Mouse (Mus musculus) spleen, adult 12 weeks (tissue): ENCODE data around the gene Mdm2.
"Not testable (repeated sequence)": the region's sequence is repeated elsewhere in the genome, so short reads cannot be mapped to it uniquely, and the experiment has no call there.

Experiments used
- DNase-seq: peaks from one replicate; pipeline ENCODE4 v3.0.0; 2022; ENCODE audit warnings: low spot score

Mdm2 gene

GRCm38 (mm10) chr10:117710604-117711141, at the start of gene Mdm2:
Gene Mdm2 (minus strand): TSS chr10:117710758.
- DNase-seq, result peak; percentile 96

- no peak for DNase-seq
These were observed 49.5 kb upstream of the Mdm2 start for GRCm38 (mm10) chr10:117759844-117760630.

- no peak for DNase-seq
These were observed 48.5 kb upstream of the Mdm2 start for GRCm38 (mm10) chr10:117758749-117759727.

DNA sequence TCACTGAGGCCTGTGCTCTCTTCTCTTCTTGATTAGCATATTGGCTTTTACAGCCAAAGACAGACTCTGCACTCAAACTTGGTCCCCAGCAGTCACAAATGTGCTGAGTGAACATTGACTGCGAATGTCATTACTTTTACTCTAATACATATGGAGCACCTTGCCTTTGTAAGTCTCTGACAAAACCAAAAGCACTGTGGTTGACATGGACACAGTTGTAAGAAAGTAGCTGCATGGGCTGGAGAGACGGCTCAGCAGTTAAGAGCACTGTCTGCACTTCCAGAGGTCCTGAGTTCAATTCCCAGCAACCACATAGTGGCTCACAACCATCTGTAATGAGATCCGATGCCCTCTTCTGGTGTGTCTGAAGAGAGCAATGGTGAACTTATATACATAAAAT, 47.8 kb upstream of the Mdm2 start:
- DNase-seq, result not testable (repeated sequence)

- no peak for DNase-seq
These were observed 47.3 kb upstream of the Mdm2 start for GRCm38 (mm10) chr10:117757796-117758342.

DNA sequence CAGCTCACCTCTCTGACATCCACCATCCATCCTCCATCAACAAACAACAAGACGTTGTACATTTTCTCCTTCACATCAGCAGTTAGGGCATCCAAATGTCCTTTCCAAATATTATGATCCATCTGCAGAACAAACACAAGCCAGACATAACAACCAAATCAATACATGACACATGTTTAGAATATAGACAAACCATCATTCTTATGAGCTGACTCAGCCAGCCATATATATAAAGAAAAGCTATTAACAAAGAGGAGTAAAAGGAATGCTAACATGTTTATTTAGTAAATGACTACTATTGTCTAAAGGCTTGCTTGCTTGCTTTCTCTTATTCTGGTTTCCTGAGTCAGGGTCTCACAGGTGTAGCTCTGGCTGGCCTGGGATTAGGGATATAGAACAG, 46.7 kb upstream of the Mdm2 start:
- no peak for DNase-seq

DNA sequence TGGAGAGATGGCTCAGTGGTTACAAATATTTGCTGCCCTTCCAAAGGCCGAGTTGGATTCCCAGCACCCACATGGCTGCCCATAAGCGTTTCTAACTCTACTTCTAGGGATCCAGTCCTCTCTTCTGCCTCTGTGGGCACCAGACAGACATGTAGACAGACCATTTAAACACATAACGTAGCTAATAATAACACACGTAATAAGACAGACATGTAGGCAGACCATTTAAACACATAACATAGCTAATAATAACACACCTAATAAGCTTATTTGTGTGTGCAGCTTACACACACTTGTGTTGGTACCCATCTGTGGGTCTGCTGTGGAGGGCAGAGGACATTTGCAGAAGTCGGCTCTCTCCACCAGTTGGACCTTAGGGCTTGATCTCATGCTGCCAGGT, 46.2 kb upstream of the Mdm2 start:
- no peak for DNase-seq

- DNase-seq, result no peak
These were observed 45.4 kb upstream of the Mdm2 start for GRCm38 (mm10) chr10:117755799-117756467.

DNA sequence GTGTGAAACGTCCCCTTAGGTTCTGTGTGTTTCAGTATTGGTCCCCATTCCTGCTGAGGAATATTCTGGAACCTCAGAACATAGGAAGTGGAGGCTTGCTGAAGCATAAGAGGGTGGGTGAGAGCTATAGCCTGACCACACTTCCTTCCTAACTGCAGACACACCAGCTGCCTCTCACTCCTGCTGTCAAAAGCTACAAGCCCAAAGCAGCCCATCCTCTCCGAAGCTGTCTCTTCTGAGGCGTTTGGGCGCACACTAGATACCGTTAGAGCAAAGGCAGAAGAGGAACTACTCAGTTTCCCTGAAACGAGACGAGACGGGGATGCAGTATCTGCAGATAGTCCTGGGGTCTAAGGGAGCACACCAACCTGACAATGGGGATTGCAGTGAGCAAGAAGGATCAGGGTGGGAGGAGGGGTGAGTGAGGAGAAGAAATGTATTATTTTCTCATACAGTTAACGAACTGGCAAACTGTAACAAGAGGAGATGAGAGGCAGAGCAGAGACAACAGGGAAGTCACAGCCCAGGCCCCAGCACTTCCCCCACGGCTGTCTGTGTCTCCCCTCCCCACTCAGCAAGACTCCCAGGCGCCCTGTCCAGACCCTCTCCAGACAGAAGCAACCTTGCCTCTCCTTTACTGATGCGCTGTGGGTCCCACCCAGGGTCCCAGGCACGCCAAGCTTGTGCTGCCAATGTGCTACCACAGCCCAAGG, 44.7 kb upstream of the Mdm2 start:
- DNase-seq, result no peak

DNA sequence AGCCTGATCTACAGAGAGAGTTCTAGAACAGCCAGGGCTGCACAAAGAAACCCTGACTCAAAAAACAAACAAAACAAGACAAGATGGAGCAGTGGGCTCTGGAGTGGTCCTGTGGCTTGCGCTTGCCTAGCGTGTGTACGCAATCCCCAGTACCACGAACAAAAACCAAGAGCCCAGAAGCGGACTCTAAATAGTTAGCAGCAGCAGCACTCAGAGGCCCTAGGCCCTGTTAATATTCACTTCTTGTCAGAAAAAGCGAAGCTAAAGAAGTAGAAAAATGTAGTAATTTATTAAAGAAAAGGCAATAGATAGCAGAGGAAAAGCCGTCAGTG, 44.0 kb upstream of the Mdm2 start:
- DNase-seq, result no peak

- no peak for DNase-seq
These were observed 43.4 kb upstream of the Mdm2 start for GRCm38 (mm10) chr10:117753711-117754608.

GRCm38 (mm10) chr10:117752851-117753647, 42.5 kb upstream of the Mdm2 start:
- no peak for DNase-seq

DNA sequence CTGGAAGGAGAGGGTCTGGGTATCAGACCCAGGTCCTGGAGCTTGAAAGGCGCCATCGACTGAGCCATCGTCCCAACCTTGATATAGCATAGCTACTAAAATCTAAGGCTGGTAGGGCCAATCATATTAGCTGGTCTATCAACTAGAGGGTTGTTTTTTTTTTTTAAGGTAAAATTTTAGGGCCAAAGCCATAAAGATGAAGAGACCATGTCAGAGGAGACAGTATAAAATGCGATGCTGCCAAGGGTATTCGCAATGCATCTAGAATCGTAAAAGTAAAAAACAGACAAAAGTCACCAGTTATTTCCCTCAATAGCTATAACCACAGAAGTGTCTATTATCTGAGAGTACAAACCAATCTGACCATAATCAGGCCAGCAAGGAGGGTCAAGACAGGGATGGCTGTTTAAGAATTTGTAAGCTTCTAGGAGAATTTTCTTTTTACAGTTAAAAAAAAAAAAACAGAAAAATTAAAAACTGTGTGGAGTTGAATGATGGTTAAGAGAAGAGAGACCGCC, 41.8 kb upstream of the Mdm2 start:
- DNase-seq, result no peak

DNA sequence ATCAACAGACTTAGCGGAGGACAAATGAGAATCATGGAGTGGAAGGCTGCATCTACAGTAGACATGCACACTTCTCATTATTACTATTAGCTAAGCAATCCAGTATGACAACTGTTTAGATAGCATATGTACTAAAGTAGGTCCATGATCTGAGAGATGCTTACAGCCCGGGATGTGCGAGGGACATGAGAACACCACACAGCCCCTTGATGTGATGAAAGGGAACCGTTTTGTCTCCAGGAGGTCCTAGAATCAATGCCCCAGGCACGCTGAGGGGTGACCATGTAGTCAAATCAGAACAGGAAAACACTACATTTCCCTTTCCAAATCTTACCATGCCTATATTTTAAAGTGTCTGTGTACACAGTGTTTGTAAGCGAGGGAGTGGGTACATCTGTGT, 41.2 kb upstream of the Mdm2 start:
- no peak for DNase-seq

GRCm38 (mm10) chr10:117751282-117751610, 40.7 kb upstream of the Mdm2 start:
- DNase-seq, result no peak

DNA sequence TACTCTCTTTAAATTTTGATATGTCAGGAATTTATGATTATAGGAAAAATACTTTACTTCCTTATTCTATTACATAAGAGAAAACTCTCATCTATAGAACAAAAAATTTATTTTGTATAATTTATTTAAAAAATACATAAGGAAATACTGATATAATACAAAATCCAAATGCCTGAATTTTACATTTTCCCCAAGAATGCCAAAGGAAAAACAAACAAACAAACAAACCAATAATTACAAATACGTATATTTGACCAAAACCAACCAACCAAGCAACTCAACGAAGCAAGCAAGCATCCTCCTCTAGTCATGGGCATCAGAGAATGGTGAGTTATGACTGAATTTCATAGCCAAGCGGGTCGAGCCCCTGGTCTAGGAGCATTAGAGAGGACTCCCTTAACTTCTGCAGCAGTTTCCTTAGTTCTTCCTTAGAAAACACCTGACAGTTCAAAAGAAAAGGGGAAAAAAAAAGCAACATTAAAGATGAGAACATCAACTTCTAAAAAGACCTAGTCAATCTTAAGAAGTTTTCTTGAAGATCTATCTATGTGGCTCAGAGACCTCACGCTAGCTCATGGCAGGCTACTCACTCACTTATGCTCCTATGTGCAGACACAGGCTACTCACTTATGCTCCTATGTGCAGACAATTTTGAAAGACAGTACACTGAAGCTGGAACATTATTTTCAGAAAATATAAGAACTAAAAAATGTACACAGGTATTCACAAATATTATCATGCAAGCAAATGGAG, 40.1 kb upstream of the Mdm2 start:
- no peak for DNase-seq

GRCm38 (mm10) chr10:117749787-117750343, 39.3 kb upstream of the Mdm2 start:
- DNase-seq, result no peak

DNA sequence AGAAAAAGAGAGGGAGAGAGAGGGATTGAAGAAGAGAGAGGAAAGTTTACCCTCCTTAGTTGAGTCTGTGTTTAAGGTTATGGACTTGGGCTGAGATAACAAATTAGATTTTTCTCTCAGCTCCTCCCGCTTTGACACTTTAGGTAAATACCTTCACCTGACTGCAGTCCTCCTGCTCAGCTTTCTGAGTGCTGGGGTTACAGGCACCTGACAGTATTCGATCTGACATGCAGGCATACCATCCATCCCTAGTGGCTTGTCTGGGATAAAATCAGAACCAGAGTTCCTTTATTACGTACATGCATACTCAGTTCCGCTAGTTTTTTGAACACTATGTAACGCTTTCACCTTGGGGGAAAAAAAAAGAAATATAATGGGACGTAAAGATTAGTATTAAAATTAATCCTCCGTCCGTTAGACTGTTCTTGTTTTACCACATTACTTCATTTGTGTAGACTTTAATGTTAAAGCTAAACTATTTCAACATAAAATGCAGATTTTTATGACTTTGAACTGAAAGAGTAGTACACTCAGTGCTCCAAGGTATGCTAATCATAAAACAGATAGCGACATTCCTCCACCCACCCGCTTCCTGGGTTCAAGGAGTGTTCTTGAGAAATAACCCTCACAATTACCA, 38.6 kb upstream of the Mdm2 start:
- no peak for DNase-seq
